Mouse (Mus musculus): ENCODE results near the gene Fastkd3. TPM values are rescaled to one million over a fixed set of nuclear protein-coding genes. Genes with fewer than 3 reads are reported as not detected.

Gene Fastkd3
- polyA plus RNA-seq, 1 experiment from 2014 or later = 38.9 TPM

DNA sequence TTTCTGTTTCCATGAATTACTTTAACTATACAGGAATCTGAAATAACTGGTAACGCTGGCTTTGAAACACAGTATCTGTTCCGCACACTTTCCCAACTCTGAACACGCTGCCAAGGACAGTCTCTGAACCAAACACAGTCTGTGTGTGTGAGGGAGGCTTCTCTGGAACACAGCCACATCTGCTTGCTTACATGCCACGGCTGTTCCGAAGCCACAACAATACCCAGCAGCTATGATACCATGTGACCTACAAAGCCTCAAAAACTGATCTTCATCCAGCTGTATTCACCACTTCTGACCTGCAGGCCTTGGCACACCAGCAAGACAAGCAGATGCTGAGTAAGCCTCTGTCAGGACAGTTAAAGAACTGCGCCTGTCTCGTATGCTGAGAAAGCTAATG is 4.1 kb upstream of the Fastkd3 start:
- WGBS = 66% methylated on average over 7 of the region's 7 CpGs
- peak; percentile 58 for ATAC-seq (ENCODE audit: low read depth)

DNA sequence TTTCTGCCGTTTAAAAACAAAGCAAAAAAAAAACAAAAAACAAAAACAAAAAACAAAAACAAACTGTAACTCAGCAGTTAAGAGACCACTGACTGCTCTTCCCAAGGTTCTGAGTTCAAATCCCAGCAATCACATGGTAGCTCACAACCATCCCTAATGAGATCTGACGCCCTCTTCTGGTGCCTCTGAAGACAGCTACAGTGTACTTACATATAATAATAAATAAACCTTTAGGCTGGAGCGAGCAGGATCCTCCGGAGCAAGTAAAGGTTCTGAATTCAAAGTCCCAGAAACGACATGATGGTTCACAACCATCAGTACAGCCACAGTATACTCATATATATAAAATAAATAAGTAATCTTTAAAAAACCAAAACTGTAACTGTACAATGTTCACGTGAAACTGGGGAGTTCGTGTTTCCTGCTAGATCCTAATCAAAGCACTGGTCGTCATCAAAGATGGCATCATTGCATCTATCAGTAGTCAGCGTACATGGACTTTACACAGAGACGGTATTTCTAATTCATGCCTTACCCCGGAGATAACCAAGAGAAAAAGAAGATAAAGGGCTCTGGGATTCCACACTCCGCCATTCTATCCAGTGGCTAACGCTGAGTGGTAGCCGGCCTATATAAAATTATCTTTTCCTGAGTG is 821 bp upstream of the Fastkd3 start:
- WGBS = 18% methylated on average over 14 of the region's 14 CpGs
- peak overlapping the region; percentile 87 for H3K9ac ChIP-seq (ENCODE audit: low read length)
- no peaks in the 10 kb centered on the region for H3K9me3 ChIP-seq (ENCODE audit: control insufficient read depth, low read length)
- no peaks in the 10 kb centered on the region for H3K27me3 ChIP-seq (ENCODE audit: control insufficient read depth, insufficient read depth, low read depth, low read length)
- H3K4me3 ChIP-seq (ENCODE audit: low read length) = peak overlapping the region; percentile 83
- ATAC-seq (ENCODE audit: low read depth) = no peak
- H3K4me2 ChIP-seq (ENCODE audit: low read depth, low read length) = peak overlapping the region; percentile 79
- peak overlapping the region; percentile 81 for H3K27ac ChIP-seq (ENCODE audit: low read length)
- peaks cover 16% of the 10 kb centered on the region; the same call in 1 of the 2 replicates for H3K4me1 ChIP-seq (replicated peaks; ENCODE audit: control insufficient read depth, insufficient read depth, low read length)
- peaks cover 30% of the 10 kb centered on the region for H3K36me3 ChIP-seq (ENCODE audit: control insufficient read depth, insufficient read depth, low read length)

More for the DNA sequence above, 4.1 kb upstream of the Fastkd3 start:
- H3K27ac ChIP-seq (ENCODE audit: low read length) = no peak overlapping the region
- peaks cover 20% of the 10 kb centered on the region for H3K4me1 ChIP-seq (replicated peaks; ENCODE audit: control insufficient read depth, insufficient read depth, low read length)
- no peaks in the 10 kb centered on the region for H3K9me3 ChIP-seq (ENCODE audit: control insufficient read depth, low read length)
- H3K4me2 ChIP-seq (ENCODE audit: low read depth, low read length) = no peak overlapping the region
- no peak overlapping the region for H3K4me3 ChIP-seq (ENCODE audit: low read length)
- H3K36me3 ChIP-seq (ENCODE audit: control insufficient read depth, insufficient read depth, low read length) = peaks cover 17% of the 10 kb centered on the region
- no peak overlapping the region for H3K9ac ChIP-seq (ENCODE audit: low read length)
- H3K27me3 ChIP-seq (ENCODE audit: control insufficient read depth, insufficient read depth, low read depth, low read length) = no peaks in the 10 kb centered on the region

DNA sequence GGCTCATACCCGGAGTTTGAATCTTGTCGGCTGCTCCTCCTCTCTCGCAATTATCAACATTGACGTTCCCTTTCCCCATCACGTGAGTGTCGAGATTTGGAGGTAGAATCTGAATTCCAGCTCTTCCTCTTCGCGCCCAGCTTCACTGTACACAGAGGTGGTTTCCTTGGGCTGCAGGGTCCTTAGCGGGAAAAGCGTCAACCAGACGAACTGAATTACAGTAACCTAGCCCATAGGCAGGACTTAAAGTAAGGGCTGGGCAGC is 415 bp downstream of the Fastkd3 start:
- peak overlapping the region; percentile 83 for H3K4me3 ChIP-seq (ENCODE audit: low read length)
- peaks cover 26% of the 10 kb centered on the region for H3K36me3 ChIP-seq (ENCODE audit: control insufficient read depth, insufficient read depth, low read length)
- peak overlapping the region; percentile 82 for H3K27ac ChIP-seq (ENCODE audit: low read length)
- peak overlapping the region; percentile 87 for H3K9ac ChIP-seq (ENCODE audit: low read length)
- 0 out of 2 replicates have a peak, but pooled peaks have one; percentile 0 for ATAC-seq (ENCODE audit: low read depth)
- peaks cover 12% of the 10 kb centered on the region; the same call in 1 of the 2 replicates for H3K4me1 ChIP-seq (replicated peaks; ENCODE audit: control insufficient read depth, insufficient read depth, low read length)
- H3K4me2 ChIP-seq (ENCODE audit: low read depth, low read length) = peak overlapping the region; percentile 68
- WGBS = under 1% methylated on average over 11 of the region's 11 CpGs
- no peaks in the 10 kb centered on the region for H3K27me3 ChIP-seq (ENCODE audit: control insufficient read depth, insufficient read depth, low read depth, low read length)
- H3K9me3 ChIP-seq (ENCODE audit: control insufficient read depth, low read length) = no peaks in the 10 kb centered on the region

DNA sequence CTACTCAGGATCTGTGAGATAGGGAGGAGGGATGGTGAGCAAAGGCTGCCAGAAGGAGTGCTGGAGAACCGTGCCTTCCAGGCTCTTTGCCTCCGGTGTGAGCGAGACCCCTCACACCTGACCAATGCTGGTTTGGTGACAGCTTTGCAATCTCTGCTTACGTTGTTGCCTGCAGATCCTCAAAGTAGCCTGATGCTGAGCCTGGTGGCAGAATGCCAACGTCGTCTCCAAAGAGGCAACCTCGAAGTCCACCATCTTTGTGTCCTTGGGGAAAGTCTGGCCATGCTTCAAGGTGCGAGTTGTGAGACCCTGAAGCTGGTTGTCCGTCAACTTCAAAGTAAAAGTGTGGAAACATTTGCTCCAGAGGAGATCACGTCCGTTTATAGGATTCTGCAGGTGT is 1.9 kb downstream of the Fastkd3 start:
- no peaks in the 10 kb centered on the region for H3K9me3 ChIP-seq (ENCODE audit: control insufficient read depth, low read length)
- H3K4me2 ChIP-seq (ENCODE audit: low read depth, low read length) = no peak overlapping the region
- H3K27ac ChIP-seq (ENCODE audit: low read length) = no peak overlapping the region
- H3K9ac ChIP-seq (ENCODE audit: low read length) = no peak overlapping the region
- H3K4me3 ChIP-seq (ENCODE audit: low read length) = no peak overlapping the region
- H3K4me1 ChIP-seq (replicated peaks; ENCODE audit: control insufficient read depth, insufficient read depth, low read length) = peaks cover 12% of the 10 kb centered on the region; the same call in 1 of the 2 replicates
- H3K27me3 ChIP-seq (ENCODE audit: control insufficient read depth, insufficient read depth, low read depth, low read length) = no peaks in the 10 kb centered on the region
- ATAC-seq (ENCODE audit: low read depth) = no peak
- 86% methylated on average over 11 of the region's 11 CpGs for WGBS
- peaks cover 39% of the 10 kb centered on the region for H3K36me3 ChIP-seq (ENCODE audit: control insufficient read depth, insufficient read depth, low read length)

DNA sequence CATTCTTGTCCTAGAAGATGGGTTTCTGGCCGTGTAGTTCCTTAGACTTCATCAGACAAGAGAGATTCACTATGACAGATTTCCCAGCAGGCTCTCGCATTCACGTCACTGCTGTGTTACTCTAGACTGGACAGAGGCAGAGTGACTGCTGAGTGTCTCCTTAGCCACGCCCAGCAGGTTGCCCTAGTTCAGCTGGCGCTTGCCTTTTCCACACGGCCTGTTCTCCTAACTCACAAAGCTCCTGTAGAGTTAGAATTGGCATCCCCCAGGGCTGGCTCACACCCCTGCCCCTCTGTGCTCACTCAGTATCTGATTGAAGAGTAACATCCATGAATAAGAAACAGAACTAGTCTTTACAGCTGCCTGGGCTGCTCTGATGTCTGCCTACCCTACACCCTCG is 3.4 kb downstream of the Fastkd3 start:
- Histone ChIP-seq H3K36me3 (ENCODE audit: control insufficient read depth, insufficient read depth, low read length) (peaks cover 52% of the 10 kb centered on the region), H3K4me3 (ENCODE audit: low read length) (no peak overlapping the region), H3K4me1 (replicated peaks; ENCODE audit: control insufficient read depth, insufficient read depth, low read length) (peaks cover 11% of the 10 kb centered on the region; the same call in 1 of the 2 replicates), H3K27me3 (ENCODE audit: control insufficient read depth, insufficient read depth, low read depth, low read length) (no peaks in the 10 kb centered on the region), H3K27ac (ENCODE audit: low read length) (no peak overlapping the region), H3K4me2 (ENCODE audit: low read depth, low read length) (no peak overlapping the region), H3K9me3 (ENCODE audit: control insufficient read depth, low read length) (no peaks in the 10 kb centered on the region), H3K9ac (ENCODE audit: low read length) (no peak overlapping the region)
- no peak for ATAC-seq (ENCODE audit: low read depth)
- 78% methylated on average over 7 of the region's 7 CpGs for WGBS

DNA sequence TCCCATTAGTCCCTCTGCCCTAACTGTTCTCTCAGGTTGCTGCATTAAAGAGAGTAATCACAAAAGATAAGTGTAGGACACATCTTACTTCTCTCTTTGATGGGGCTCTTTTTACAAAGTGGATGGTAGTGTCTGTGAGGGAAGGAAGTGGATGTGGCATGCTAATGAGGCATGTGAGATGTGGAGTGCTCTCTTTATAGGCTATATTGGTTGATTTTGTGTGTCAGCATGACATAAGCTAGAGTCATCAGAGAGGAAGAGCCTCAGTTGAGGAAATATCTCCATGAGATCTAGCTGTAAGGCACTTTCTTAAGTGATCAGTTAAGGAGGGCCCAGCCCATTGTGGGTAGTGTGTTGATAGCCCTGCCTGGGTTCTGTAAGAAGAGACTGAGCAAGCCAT is 6.3 kb downstream of the Fastkd3 start:
- Histone ChIP-seq H3K4me3 (ENCODE audit: low read length) (no peak overlapping the region), H3K9me3 (ENCODE audit: control insufficient read depth, low read length) (no peaks in the 10 kb centered on the region), H3K9ac (ENCODE audit: low read length) (no peak overlapping the region), H3K4me2 (ENCODE audit: low read depth, low read length) (no peak overlapping the region), H3K27ac (ENCODE audit: low read length) (no peak overlapping the region), H3K36me3 (ENCODE audit: control insufficient read depth, insufficient read depth, low read length) (peaks cover 74% of the 10 kb centered on the region), H3K4me1 (replicated peaks; ENCODE audit: control insufficient read depth, insufficient read depth, low read length) (no peaks in the 10 kb centered on the region; the same call in 1 of the 2 replicates), H3K27me3 (ENCODE audit: control insufficient read depth, insufficient read depth, low read depth, low read length) (no peaks in the 10 kb centered on the region)
- no peak for ATAC-seq (ENCODE audit: low read depth)

DNA sequence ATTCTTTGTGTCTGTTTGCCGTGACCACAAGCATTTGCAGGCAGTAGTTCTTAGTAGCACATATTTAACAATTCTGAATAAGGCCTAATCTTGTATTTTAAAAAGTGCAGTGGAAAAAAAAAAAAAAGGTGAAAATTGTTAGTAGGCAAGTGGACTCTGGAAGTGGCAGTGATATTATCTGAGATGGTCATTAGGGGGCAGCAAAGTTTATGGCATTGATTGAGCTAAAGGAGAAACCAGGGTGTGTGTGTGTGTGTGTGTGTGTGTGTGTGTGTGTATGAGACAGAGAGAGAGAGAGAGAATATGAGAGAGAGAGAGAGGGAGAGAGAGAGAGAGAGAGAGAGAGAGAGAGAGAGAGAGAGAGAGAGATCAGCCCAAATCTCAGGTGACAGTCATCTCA is 11.8 kb downstream of the Fastkd3 start:
- no peaks in the 10 kb centered on the region for H3K27me3 ChIP-seq (ENCODE audit: control insufficient read depth, insufficient read depth, low read depth, low read length)
- H3K4me1 ChIP-seq (replicated peaks; ENCODE audit: control insufficient read depth, insufficient read depth, low read length) = no peaks in the 10 kb centered on the region; the same call in 1 of the 2 replicates
- H3K27ac ChIP-seq (ENCODE audit: low read length) = no peak overlapping the region
- no peak overlapping the region for H3K9ac ChIP-seq (ENCODE audit: low read length)
- no peak for ATAC-seq (ENCODE audit: low read depth)
- H3K4me2 ChIP-seq (ENCODE audit: low read depth, low read length) = no peak overlapping the region
- no peaks in the 10 kb centered on the region for H3K9me3 ChIP-seq (ENCODE audit: control insufficient read depth, low read length)
- no peak overlapping the region for H3K4me3 ChIP-seq (ENCODE audit: low read length)
- H3K36me3 ChIP-seq (ENCODE audit: control insufficient read depth, insufficient read depth, low read length) = peaks cover 40% of the 10 kb centered on the region
- WGBS = 74% methylated on average over 1 of the region's 1 CpGs

DNA sequence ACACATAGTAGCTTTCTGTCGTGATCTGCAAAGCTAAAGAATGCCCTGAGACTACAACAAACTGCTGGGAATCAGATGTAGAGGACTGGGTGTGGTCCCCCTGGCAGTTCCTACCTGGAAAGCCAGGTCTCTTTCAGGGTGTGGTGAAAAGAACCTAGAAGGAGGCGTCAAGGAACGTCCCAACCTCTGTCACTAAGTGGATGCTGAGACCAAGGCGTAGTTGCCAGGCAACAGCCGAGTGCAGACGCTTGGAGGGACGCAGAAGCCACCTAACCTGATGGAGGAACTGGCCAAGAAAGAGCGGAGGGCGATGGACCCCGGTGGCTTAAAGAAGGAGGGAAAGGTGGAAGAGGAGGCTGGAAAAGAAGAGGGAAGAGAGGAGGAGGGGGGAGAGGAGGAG is 15.2 kb downstream of the Fastkd3 start, which contains the start of gene 1700001L19Rik:
1700001L19Rik (plus strand) TSS at position 223 of the 400 bp plus-strand sequence.
- WGBS = 7% methylated on average over 10 of the region's 10 CpGs
- H3K9me3 ChIP-seq (ENCODE audit: control insufficient read depth, low read length) = no peaks in the 10 kb centered on the region

DNA sequence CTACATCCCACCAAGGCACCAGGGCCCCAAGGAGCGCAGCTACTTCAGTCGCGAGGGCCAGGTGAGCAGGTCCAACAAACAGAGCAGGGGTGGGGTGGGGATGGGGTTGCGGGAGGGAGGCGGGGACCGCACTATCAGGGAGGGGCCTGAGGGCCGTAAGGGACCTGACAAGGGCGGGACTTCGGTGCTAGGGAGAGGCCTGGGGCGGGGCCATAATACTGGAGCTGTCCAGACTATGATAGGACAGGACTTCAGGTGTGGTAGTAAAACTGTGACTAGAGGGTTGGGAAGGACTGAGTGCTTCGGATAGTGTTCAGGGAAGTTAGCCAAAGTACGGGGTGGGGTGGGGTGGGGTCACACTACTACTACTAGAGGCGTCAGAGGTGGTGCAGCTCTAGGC is 15.6 kb downstream of the Fastkd3 start:
- Histone ChIP-seq H3K9ac (ENCODE audit: low read length) (no peak overlapping the region), H3K27me3 (ENCODE audit: control insufficient read depth, insufficient read depth, low read depth, low read length) (no peaks in the 10 kb centered on the region), H3K9me3 (ENCODE audit: control insufficient read depth, low read length) (no peaks in the 10 kb centered on the region), H3K4me1 (replicated peaks; ENCODE audit: control insufficient read depth, insufficient read depth, low read length) (no peaks in the 10 kb centered on the region), H3K27ac (ENCODE audit: low read length) (no peak overlapping the region), H3K36me3 (ENCODE audit: control insufficient read depth, insufficient read depth, low read length) (peaks cover 8% of the 10 kb centered on the region), H3K4me3 (ENCODE audit: low read length) (no peak overlapping the region), H3K4me2 (ENCODE audit: low read depth, low read length) (peak overlapping the region; percentile 44)
- WGBS = 12% methylated on average over 13 of the region's 13 CpGs
- ATAC-seq (ENCODE audit: low read depth) = peak; percentile 61

More for the DNA sequence above, 15.2 kb downstream of the Fastkd3 start, which contains the start of gene 1700001L19Rik:
- H3K27ac ChIP-seq (ENCODE audit: low read length) = no peak within 1 kb of the TSS
- H3K4me3 ChIP-seq (ENCODE audit: low read length) = no peak within 1 kb of the TSS
- H3K4me2 ChIP-seq (ENCODE audit: low read depth, low read length) = peak within 1 kb of the TSS; percentile 44
- H3K4me1 ChIP-seq (replicated peaks; ENCODE audit: control insufficient read depth, insufficient read depth, low read length) = no peaks in the 10 kb centered on the region
- H3K9ac ChIP-seq (ENCODE audit: low read length) = no peak within 1 kb of the TSS
- peaks cover 12% of the 10 kb centered on the region for H3K36me3 ChIP-seq (ENCODE audit: control insufficient read depth, insufficient read depth, low read length)
- no peak for ATAC-seq (ENCODE audit: low read depth)
- no peaks in the 10 kb centered on the region for H3K27me3 ChIP-seq (ENCODE audit: control insufficient read depth, insufficient read depth, low read depth, low read length)

Measured in lung, embryonic 16.5 days (tissue).